Mouse (Mus musculus): ENCODE data around the gene Nupr1l. TPM values are rescaled to one million over a fixed set of nuclear protein-coding genes. Genes with fewer than 3 reads are reported as not detected.

Gene Nupr1l
- total RNA-seq (2014; rRNA removed) (3.5 and 4.1 TPM in 2 replicates), polyA plus RNA-seq (2015; fragmentation: Nextera tagmentation; extraction: Ambion mirVana) (6.0 and 6.1 TPM in 2 replicates)

- Histone ChIP-seq H3K27me3 (ENCODE audit: insufficient read depth, low read length) (no peaks in the 10 kb centered on the region), H3K36me3 (ENCODE audit: insufficient read depth, low read length) (no peaks in the 10 kb centered on the region; the same call in 1 of the 2 replicates), H3K27ac (peak within 1 kb of the TSS; percentile 94), H3K9ac (replicated peaks; ENCODE audit: low read length) (peak within 1 kb of the TSS; percentile 70), H3K4me1 (ENCODE audit: insufficient read depth, low read length) (peaks cover 5% of the 10 kb centered on the region; the same call in 1 of the 2 replicates), H3K4me3 (ENCODE audit: low read length) (peak within 1 kb of the TSS; percentile 61), H3K4me2 (ENCODE audit: low read depth, low read length) (peak within 1 kb of the TSS; percentile 90), H3K9me3 (ENCODE audit: low read length) (no peaks in the 10 kb centered on the region)
- peak; percentile 58 for TF ChIP-seq CTCF (IDR thresholded peaks at IDR 0.05; ENCODE audit: low read depth)
- peak; percentile 98 for ATAC-seq
- under 1% methylated on average over 63 of the region's 63 CpGs for WGBS
- DNase-seq (ENCODE audit: low spot score): peak; percentile 96
These were observed at the start of gene Nupr1l for GRCm38 (mm10) chr5:129908242-129908965. Gene Nupr1l (plus strand): TSS chr5:129908540.

- Histone ChIP-seq H3K36me3 (ENCODE audit: insufficient read depth, low read length) (peaks cover 31% of the 10 kb centered on the region), H3K27me3 (ENCODE audit: insufficient read depth, low read length) (no peaks in the 10 kb centered on the region), H3K9ac (replicated peaks; ENCODE audit: low read length) (no peak overlapping the region), H3K4me3 (ENCODE audit: low read length) (no peak overlapping the region), H3K27ac (no peak overlapping the region), H3K4me2 (ENCODE audit: low read depth, low read length) (no peak overlapping the region), H3K4me1 (ENCODE audit: insufficient read depth, low read length) (no peaks in the 10 kb centered on the region; the same call in 1 of the 2 replicates), H3K9me3 (ENCODE audit: low read length) (no peaks in the 10 kb centered on the region)
- DNase-seq (ENCODE audit: low spot score) (no peak), ATAC-seq (no peak)
- WGBS: 94% methylated on average over 6 of the region's 6 CpGs
- TF ChIP-seq CTCF (IDR thresholded peaks at IDR 0.05; ENCODE audit: low read depth): no peak
These were observed 46.0 kb upstream of the Nupr1l start for GRCm38 (mm10) chr5:129862325-129862724.

- H3K27ac ChIP-seq: no peak overlapping the region
- no peak overlapping the region for H3K4me3 ChIP-seq (ENCODE audit: low read length)
- ATAC-seq: 0 out of 2 replicates have a peak, but pooled peaks have one; percentile 43
- H3K9ac ChIP-seq (replicated peaks; ENCODE audit: low read length): no peak overlapping the region
- WGBS: 8% methylated on average over 18 of the region's 18 CpGs
- peaks cover 25% of the 10 kb centered on the region for H3K36me3 ChIP-seq (ENCODE audit: insufficient read depth, low read length)
- H3K4me1 ChIP-seq (ENCODE audit: insufficient read depth, low read length): no peaks in the 10 kb centered on the region; the same call in 1 of the 2 replicates
- H3K9me3 ChIP-seq (ENCODE audit: low read length): no peaks in the 10 kb centered on the region
- 0 out of 2 replicates have a peak overlapping the region, but pooled peaks have one; percentile 16 for H3K4me2 ChIP-seq (ENCODE audit: low read depth, low read length)
- TF ChIP-seq CTCF (IDR thresholded peaks at IDR 0.05; ENCODE audit: low read depth): peak; percentile 62
- no peaks in the 10 kb centered on the region for H3K27me3 ChIP-seq (ENCODE audit: insufficient read depth, low read length)
- peak; percentile 57 for DNase-seq (ENCODE audit: low spot score)
These were observed 43.9 kb upstream of the Nupr1l start for GRCm38 (mm10) chr5:129864467-129864866.

GRCm38 (mm10) chr5:129865841-129866240, 42.5 kb upstream of the Nupr1l start:
- Histone ChIP-seq H3K9ac (replicated peaks; ENCODE audit: low read length) (no peak overlapping the region), H3K4me1 (ENCODE audit: insufficient read depth, low read length) (no peaks in the 10 kb centered on the region; the same call in 1 of the 2 replicates), H3K27me3 (ENCODE audit: insufficient read depth, low read length) (no peaks in the 10 kb centered on the region), H3K4me2 (ENCODE audit: low read depth, low read length) (no peak overlapping the region), H3K4me3 (ENCODE audit: low read length) (no peak overlapping the region), H3K27ac (no peak overlapping the region), H3K36me3 (ENCODE audit: insufficient read depth, low read length) (peaks cover 12% of the 10 kb centered on the region; the same call in 1 of the 2 replicates), H3K9me3 (ENCODE audit: low read length) (no peaks in the 10 kb centered on the region)
- TF ChIP-seq CTCF (IDR thresholded peaks at IDR 0.05; ENCODE audit: low read depth): no peak
- DNase-seq (ENCODE audit: low spot score): no peak
- no peak for ATAC-seq
- 87% methylated on average over 12 of the region's 12 CpGs for WGBS

GRCm38 (mm10) chr5:129869238-129869995, 38.9 kb upstream of the Nupr1l start:
- ATAC-seq: no peak
- 89% methylated on average over 19 of the region's 19 CpGs for WGBS
- no peak for TF ChIP-seq CTCF (IDR thresholded peaks at IDR 0.05; ENCODE audit: low read depth)

GRCm38 (mm10) chr5:129871238-129871637, 37.1 kb upstream of the Nupr1l start:
- H3K9me3 ChIP-seq (ENCODE audit: low read length): no peaks in the 10 kb centered on the region
- H3K36me3 ChIP-seq (ENCODE audit: insufficient read depth, low read length): no peaks in the 10 kb centered on the region
- no peak for ATAC-seq
- H3K27me3 ChIP-seq (ENCODE audit: insufficient read depth, low read length): no peaks in the 10 kb centered on the region
- TF ChIP-seq CTCF (IDR thresholded peaks at IDR 0.05; ENCODE audit: low read depth): no peak
- no peak overlapping the region for H3K9ac ChIP-seq (replicated peaks; ENCODE audit: low read length)
- H3K4me3 ChIP-seq (ENCODE audit: low read length): no peak overlapping the region
- no peak overlapping the region for H3K27ac ChIP-seq
- H3K4me2 ChIP-seq (ENCODE audit: low read depth, low read length): no peak overlapping the region
- WGBS: 80% methylated on average over 2 of the region's 2 CpGs
- no peak for DNase-seq (ENCODE audit: low spot score)
- H3K4me1 ChIP-seq (ENCODE audit: insufficient read depth, low read length): no peaks in the 10 kb centered on the region

More at GRCm38 (mm10) chr5:129869238-129869995, 38.9 kb upstream of the Nupr1l start:
- H3K27ac ChIP-seq: no peak overlapping the region
- DNase-seq (ENCODE audit: low spot score): no peak
- no peaks in the 10 kb centered on the region for H3K9me3 ChIP-seq (ENCODE audit: low read length)
- no peaks in the 10 kb centered on the region; the same call in 1 of the 2 replicates for H3K4me1 ChIP-seq (ENCODE audit: insufficient read depth, low read length)
- no peak overlapping the region for H3K4me3 ChIP-seq (ENCODE audit: low read length)
- H3K36me3 ChIP-seq (ENCODE audit: insufficient read depth, low read length): no peaks in the 10 kb centered on the region
- no peaks in the 10 kb centered on the region for H3K27me3 ChIP-seq (ENCODE audit: insufficient read depth, low read length)
- H3K4me2 ChIP-seq (ENCODE audit: low read depth, low read length): no peak overlapping the region
- H3K9ac ChIP-seq (replicated peaks; ENCODE audit: low read length): no peak overlapping the region
